Mouse (Mus musculus): Measurements from ENCODE around the gene Sec24b.

DNA sequence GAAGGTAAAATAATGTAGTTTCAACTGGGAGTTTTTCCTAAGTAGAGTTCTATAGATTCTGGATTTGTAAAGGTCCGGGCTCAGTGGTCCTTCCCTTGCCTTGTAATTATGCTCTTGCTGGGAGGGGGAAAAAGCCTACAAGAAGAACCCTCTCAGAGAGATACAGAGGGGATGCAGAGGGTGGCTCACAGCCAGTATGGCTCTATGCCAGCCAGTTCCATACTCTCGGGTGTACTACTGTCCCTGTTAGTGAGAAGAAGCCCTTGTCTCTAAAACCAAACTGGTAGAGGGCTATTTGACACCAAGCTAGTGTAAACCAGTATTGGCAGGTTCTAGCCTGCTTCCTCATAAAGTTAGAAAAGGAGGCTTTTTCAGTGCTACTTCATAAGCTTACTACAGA is 22.0 kb upstream of the Sec24b start:
- no peak for TF ChIP-seq POLR2A (IDR thresholded peaks at IDR 0.05; ENCODE audit: low read depth, low read length)
- no peak for TF ChIP-seq CTCF (IDR thresholded peaks at IDR 0.05; ENCODE audit: extremely low read depth, insufficient read depth, insufficient read length, insufficient replicate concordance)

All from spleen, adult 2 months (tissue).